Mouse (Mus musculus) midbrain, embryonic 10.5 days (tissue): ENCODE data around the gene Crkl. TPM values are rescaled to one million over a fixed set of nuclear protein-coding genes. Genes with fewer than 3 reads are reported as not detected.

Experiments used
- DNase-seq: peaks from one replicate; pipeline ENCODE4 v3.0.0-alpha.2; 2017; ENCODE audit warnings: low spot score
- H3K27ac ChIP-seq: fragments of 300-500 bp; sonication (generic); replicated peaks from 2 replicates; pipeline ENCODE4 v1.5.1; 2016; ENCODE audit warnings: mild to moderate bottlenecking
- H3K27me3 ChIP-seq: fragments of 300-500 bp; sonication (generic); 2 replicates; pipeline ENCODE4 v1.6.1; 2016; ENCODE audit warnings: low read depth, mild to moderate bottlenecking; ENCODE audit not compliant: poor library complexity, severe bottlenecking
- H3K36me3 ChIP-seq: fragments of 300-500 bp; sonication (generic); 2 replicates; pipeline ENCODE4 v1.6.1; 2016; ENCODE audit warnings: mild to moderate bottlenecking, moderate library complexity
- H3K4me1 ChIP-seq: fragments of 300-500 bp; sonication (generic); 2 replicates; pipeline ENCODE4 v1.6.1; 2016
- H3K4me3 ChIP-seq: fragments of 300-500 bp; sonication (generic); 2 replicates; pipeline ENCODE4 v1.5.1; 2016; ENCODE audit warnings: mild to moderate bottlenecking, moderate library complexity
- H3K9me3 ChIP-seq: fragments of 300-500 bp; sonication (generic); replicated peaks from 2 replicates; pipeline ENCODE4 v1.6.1; 2016; ENCODE audit warnings: mild to moderate bottlenecking
- WGBS: fragments of 180-500 bp; shearing (Covaris S2); methylation state at CpG from one replicate; pipeline ENCODE4 v1.1.7; 2016; 5-methylcytosine and 5-hydroxymethylcytosine counted together
- polyA plus RNA-seq: library from polyadenylated mRNA; unstranded; fragments of >200 nt; fragmentation: Nextera tagmentation; extraction: Ambion mirVana; gene quantifications from 2 replicates; pipeline ENCODE4 v1.2.1, GENCODE M21; 2016

Gene Crkl
- polyA plus RNA-seq, 1 experiment from 2014 or later = 71.6 TPM

DNA sequence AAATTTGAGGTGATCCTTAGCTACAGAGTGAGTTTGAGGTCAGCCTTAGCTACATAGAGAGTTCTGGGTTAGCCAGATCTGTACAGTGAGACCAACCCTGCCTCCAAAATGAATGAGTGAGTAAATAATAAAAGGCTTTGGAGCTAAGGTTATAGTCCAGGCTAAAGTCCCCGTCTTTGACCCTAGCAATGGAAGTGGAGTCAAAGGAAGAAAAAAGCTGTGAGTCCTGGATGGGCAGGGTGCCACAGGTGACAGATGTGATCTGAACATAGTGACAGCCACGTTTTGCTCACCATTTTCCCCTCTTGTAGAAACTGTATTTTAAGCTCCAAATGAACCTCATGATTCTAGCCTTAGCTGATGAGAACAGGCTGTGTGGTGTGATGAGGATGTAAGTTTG lies 67.1 kb downstream of the Crkl start:
- no peak for DNase-seq
- Histone ChIP-seq H3K4me3 (no peak overlapping the region), H3K4me1 (no peaks in the 10 kb centered on the region), H3K27me3 (no peaks in the 10 kb centered on the region), H3K9me3 (no peaks in the 10 kb centered on the region), H3K36me3 (peaks cover 98% of the 10 kb centered on the region), H3K27ac (no peak overlapping the region)
- 86% methylated on average over 2 of the region's 2 CpGs for WGBS

DNA sequence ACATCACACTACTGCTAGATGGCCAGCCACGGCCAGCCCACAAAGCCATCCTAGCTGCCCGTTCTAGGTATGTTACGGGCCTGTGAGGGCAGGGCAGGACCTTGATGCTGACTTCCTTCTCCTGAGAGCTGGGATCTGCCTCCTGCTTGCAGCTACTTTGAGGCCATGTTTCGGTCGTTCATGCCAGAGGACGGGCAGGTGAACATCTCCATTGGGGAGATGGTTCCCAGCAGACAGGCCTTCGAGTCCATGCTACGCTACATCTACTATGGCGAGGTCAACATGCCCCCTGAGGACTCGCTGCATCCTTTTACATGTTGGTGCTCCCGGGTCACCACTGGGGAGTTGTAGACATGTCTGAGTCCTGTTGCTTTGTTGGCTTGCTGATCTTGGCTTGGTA lies 72.4 kb downstream of the Crkl start:
- no peaks in the 10 kb centered on the region for H3K4me1 ChIP-seq
- no peaks in the 10 kb centered on the region for H3K27me3 ChIP-seq
- H3K36me3 ChIP-seq = peaks cover 97% of the 10 kb centered on the region
- H3K4me3 ChIP-seq = no peak overlapping the region
- no peaks in the 10 kb centered on the region for H3K9me3 ChIP-seq
- 91% methylated on average over 11 of the region's 11 CpGs for WGBS
- H3K27ac ChIP-seq = no peak overlapping the region
- no peak for DNase-seq

DNA sequence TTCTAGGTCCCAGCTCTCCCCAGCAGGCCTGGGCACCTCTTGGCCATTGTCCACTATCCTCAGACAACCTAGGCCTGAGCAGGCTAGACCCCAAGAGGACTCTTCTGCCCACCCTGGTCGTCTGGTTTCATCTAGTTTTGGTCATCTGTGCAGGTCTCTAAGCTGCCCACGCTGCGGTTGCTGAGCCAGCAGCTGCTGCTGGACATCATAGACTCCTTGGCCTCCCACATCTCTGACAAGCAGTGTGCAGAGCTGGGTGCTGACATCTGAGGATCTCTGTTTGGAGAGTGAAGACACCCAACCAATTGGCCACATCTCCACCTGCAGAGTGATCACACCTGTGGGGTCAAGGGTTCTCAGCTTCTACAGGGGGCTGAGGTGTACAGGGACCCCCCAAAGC lies 73.7 kb downstream of the Crkl start:
- peaks cover 13% of the 10 kb centered on the region for H3K4me1 ChIP-seq
- no peaks in the 10 kb centered on the region for H3K27me3 ChIP-seq
- H3K27ac ChIP-seq = no peak overlapping the region
- no peak for DNase-seq
- WGBS = 87% methylated on average over 3 of the region's 3 CpGs
- no peaks in the 10 kb centered on the region for H3K9me3 ChIP-seq
- H3K4me3 ChIP-seq = no peak overlapping the region
- peaks cover 84% of the 10 kb centered on the region for H3K36me3 ChIP-seq

DNA sequence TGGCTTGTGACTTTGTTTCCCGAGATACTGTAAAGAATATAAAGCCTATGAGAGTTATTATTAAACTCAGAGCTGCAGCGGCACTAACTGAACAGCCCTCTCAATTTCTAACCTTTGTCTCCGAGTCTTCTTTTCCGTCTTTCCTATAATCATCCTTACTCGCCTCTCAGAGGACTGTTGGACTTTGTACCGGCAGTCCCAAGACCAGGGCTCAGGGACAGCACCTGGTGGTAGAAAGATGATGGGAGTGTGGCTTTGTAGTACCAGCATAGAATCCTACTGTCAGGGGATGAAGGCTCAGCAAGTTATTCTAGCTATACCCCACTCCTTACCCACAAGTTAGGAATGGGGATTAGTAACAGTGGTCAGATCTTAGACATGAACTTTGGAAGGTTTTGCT lies 74.4 kb downstream of the Crkl start:
- H3K36me3 ChIP-seq = peaks cover 77% of the 10 kb centered on the region
- peaks cover 13% of the 10 kb centered on the region for H3K4me1 ChIP-seq
- no peak overlapping the region for H3K4me3 ChIP-seq
- no peak for DNase-seq
- H3K27me3 ChIP-seq = no peaks in the 10 kb centered on the region
- no peaks in the 10 kb centered on the region for H3K9me3 ChIP-seq
- WGBS = 91% methylated on average over 6 of the region's 6 CpGs
- H3K27ac ChIP-seq = no peak overlapping the region

DNA sequence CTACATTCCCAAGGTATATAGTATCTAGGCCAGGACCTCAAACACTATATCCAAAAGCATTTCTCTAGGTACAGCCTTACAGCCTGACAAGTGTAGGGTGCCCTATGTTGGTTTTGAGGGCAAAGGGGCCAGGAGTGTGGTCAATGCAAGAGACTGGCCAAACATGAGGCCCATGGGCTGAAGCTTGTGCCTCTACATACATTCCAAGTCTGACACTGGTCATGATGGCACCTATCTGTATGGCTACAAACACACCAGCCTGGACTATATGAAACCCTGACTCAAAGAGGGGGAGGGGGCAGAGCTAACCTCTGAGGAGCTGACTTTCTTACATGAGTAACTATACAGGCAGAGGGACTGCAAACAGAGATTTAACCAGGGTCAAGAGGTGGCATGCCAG lies 75.8 kb downstream of the Crkl start:
- DNase-seq = no peak
- Histone ChIP-seq H3K27me3 (no peaks in the 10 kb centered on the region), H3K4me1 (peaks cover 24% of the 10 kb centered on the region), H3K36me3 (peaks cover 63% of the 10 kb centered on the region), H3K27ac (no peak overlapping the region), H3K4me3 (no peak overlapping the region), H3K9me3 (no peaks in the 10 kb centered on the region)

DNA sequence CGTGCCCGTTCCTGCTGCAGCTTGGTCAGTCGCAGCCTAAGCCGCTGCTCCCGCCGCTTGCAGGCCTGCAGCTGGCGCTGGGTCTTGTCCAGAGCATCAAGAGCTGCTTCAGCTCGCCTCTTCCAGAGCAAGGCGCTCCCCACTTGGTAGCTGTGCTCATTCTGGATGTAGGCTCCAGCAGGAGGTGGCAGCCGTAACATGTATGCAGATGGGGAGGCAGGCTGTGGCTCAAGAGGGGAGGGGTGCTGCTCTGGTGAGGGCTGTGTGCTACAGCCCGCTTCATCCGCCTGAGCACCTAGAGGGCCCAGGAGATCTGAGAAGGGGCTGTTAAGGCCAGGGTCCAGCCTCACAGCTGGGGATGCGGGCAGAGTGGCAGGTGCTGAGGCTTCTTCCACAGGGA lies 76.5 kb downstream of the Crkl start:
- Histone ChIP-seq H3K9me3 (no peaks in the 10 kb centered on the region), H3K27me3 (no peaks in the 10 kb centered on the region), H3K27ac (no peak overlapping the region), H3K4me1 (peaks cover 24% of the 10 kb centered on the region), H3K4me3 (0 out of 2 replicates have a peak overlapping the region, but pooled peaks have one; percentile 8), H3K36me3 (peaks cover 56% of the 10 kb centered on the region)
- DNase-seq = no peak
- WGBS = 90% methylated on average over 13 of the region's 13 CpGs

DNA sequence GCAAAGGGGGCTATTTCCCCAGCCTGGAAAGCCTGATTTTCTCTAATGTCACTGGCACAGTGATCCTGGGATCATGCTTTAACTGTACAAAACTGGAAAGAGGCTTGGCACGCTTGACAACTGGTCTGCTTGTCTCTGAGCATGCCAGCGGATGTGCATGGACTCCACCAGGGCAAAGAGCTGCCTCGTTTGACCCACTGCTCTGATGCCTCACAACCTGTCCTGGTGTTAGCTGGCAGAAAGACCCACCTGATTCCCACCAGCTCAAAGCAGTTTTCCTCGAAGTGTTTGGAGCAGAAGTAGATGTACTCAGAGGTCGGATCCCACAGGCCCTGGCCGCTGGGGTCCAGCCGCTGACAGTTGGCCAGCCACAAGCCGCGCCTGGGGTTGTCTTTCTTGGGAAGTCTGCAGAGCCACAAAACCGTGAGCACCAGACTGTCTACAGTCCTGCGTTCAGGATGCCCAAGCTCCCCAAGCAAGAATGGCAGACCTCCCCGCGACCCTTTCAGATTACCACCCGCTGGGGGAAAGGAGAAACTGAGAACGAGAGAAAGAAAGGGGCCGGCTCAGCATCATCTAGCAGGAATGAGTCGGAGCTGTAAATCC lies 78.3 kb downstream of the Crkl start:
- 22% methylated on average over 17 of the region's 17 CpGs for whole genome bisulfite sequencing
- Histone ChIP-seq H3K27me3 (no peaks in the 10 kb centered on the region), H3K4me1 (peaks cover 24% of the 10 kb centered on the region), H3K4me3 (peak overlapping the region; percentile 71), H3K27ac (peak overlapping the region; percentile 86), H3K9me3 (no peaks in the 10 kb centered on the region), H3K36me3 (peaks cover 40% of the 10 kb centered on the region)
- DNase-seq = peak; percentile 32

DNA sequence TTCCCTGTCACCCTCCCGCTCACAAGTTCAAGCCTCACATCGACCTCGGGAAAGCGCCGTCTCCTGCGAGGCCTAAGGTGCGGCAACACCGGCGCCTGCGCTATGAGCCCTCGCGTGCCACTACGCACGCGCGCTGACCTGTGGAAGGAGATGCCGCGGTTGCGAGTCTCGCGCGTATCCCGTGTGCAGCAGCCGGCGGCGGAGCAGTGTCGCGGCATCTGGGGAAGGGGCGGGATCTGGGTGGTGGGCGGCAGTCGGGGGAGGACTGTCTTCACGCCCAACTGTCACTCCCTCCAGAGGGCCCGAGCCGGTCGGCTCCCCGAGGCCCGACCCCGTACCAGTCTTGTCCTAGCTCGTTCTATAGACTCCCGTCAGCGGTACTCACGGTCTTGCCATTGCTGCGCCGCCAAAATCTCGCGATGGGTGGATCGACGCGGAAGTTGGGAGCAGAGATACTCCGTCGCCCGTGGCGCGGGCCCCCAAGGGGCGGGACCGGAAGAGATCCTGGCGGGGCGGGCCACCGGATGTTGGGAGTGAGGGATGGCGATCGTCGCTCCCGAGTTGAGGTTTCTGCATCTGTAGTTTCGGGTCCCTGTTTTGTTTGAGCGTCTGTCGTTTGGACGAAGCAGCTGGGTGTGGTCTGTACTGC lies 79.0 kb downstream of the Crkl start, which contains the start of gene Thap7:
TSS of gene Thap7 (minus strand) at position 497 of the 649 bp plus-strand sequence.
- H3K4me1 ChIP-seq = peaks cover 24% of the 10 kb centered on the region
- under 1% methylated on average over 67 of the region's 67 CpGs for WGBS
- peak within 1 kb of the TSS; percentile 86 for H3K27ac ChIP-seq
- no peaks in the 10 kb centered on the region for H3K27me3 ChIP-seq
- H3K9me3 ChIP-seq = no peaks in the 10 kb centered on the region
- H3K36me3 ChIP-seq = peaks cover 33% of the 10 kb centered on the region
- peak; percentile 98 for DNase-seq
- H3K4me3 ChIP-seq = peak within 1 kb of the TSS; percentile 71

DNA sequence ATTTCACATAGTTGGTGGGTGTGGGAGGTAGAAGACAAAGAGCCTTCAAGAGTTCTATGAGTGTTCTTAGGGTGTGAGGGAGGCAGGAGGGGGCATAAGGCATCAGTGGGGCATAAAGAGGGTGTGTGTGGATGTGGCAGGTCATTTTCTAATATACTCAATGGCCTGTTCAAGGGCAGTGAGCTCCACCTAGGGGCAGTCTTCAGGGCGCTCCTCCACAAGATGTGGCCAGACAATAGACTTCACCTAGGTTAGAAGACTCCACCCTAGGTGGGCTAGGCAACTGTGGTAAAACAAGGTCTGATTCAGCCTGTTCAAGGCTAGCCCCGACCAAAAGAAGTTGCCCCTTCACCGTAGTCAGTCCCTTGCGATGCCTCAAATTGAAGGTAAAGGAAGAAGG lies 80.5 kb downstream of the Crkl start:
- Histone ChIP-seq H3K27me3 (no peaks in the 10 kb centered on the region), H3K9me3 (no peaks in the 10 kb centered on the region), H3K4me1 (peaks cover 24% of the 10 kb centered on the region), H3K4me3 (peak overlapping the region; percentile 71), H3K27ac (no peak overlapping the region), H3K36me3 (peaks cover 18% of the 10 kb centered on the region)
- 51% methylated on average over 4 of the region's 4 CpGs for WGBS
- DNase-seq = no peak

DNA sequence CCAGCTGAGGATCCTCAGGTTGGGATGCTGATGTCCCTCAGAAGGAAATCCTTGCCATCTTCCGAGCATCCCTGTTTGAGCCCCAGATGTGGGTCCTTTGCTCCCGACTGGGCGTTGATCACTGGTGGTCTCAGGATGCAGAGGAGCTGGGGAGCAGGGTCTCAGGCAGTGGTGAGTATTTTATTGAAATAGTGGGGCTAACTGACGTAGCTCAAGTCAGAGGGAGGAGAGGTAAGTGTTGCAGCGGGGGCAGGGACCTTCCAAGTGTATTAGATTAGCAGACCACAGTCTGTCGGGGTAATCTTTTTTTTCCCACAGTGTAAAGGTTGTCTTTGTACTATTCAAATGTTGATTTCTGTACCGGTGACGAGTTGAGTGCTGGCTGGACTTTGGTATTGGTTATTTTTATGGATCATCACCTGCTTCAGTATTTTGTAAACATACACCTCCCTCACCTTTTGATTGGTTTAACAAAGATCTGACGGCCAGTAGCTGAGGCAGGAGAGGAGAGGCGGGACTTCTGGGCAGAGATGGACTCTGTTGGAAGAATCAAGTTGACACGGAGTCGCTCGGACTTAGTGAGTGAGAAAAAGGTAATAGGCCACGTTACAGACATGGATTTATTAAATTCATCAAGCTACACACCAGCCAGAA lies 81.0 kb downstream of the Crkl start:
- H3K9me3 ChIP-seq = no peaks in the 10 kb centered on the region
- H3K27ac ChIP-seq = no peak overlapping the region
- 73% methylated on average over 14 of the region's 14 CpGs for WGBS
- H3K4me3 ChIP-seq = no peak overlapping the region
- H3K4me1 ChIP-seq = peaks cover 24% of the 10 kb centered on the region
- H3K27me3 ChIP-seq = no peaks in the 10 kb centered on the region
- peaks cover 13% of the 10 kb centered on the region for H3K36me3 ChIP-seq
- no peak for DNase-seq

DNA sequence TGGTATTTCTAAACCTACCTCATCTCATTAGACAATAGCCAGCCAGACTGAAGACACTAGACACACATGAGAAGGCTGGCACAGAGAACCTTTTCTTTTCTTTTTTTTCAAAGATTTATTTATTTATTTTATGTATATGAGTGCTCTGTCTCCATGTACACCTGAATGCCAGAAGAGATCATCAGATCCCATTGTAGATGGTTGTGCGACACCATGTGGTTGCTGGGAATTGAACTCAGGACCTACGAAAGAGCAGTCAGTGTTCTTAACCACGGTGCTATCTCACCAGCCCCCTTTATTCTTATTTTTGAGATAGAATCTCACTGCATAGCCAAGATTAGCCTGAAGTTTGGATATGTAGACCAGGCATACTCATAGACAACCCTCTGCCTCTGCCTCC lies 84.8 kb downstream of the Crkl start:
- Histone ChIP-seq H3K27me3 (peaks cover 8% of the 10 kb centered on the region), H3K4me1 (peaks cover 9% of the 10 kb centered on the region), H3K27ac (no peak overlapping the region), H3K36me3 (no peaks in the 10 kb centered on the region), H3K4me3 (no peak overlapping the region), H3K9me3 (no peaks in the 10 kb centered on the region)
- DNase-seq = no peak
- 91% methylated on average over 3 of the region's 3 CpGs for WGBS
